Mouse (Mus musculus) CH12.LX (cell line): ENCODE results near the gene Scnn1a. TPM values are rescaled to one million over a fixed set of nuclear protein-coding genes. Genes with fewer than 3 reads are reported as not detected.

Source experiments
- DNase-seq: peaks from one replicate; pipeline ENCODE4 v3.0.0-alpha.2; 2013; ENCODE audit errors: extremely low read depth
- H3K27ac ChIP-seq: 2 replicates; pipeline ENCODE4 v1.5.1; 2012; ENCODE audit warnings: low read depth, mild to moderate bottlenecking, control low read depth, moderate library complexity; ENCODE audit not compliant: insufficient read depth
- H3K27me3 ChIP-seq: replicated peaks from 2 replicates; pipeline ENCODE3; 2012; ENCODE audit warnings: inconsistent platforms
- H3K36me3 ChIP-seq, 2 experiments: replicated peaks in 1 of 2; 2 replicates each; pipeline versions ENCODE3 to v1.6.1; 2012; ENCODE audit warnings: inconsistent platforms in 1 of 2, low read length in 1 of 2, mild to moderate bottlenecking in 1 of 2, mixed read lengths in 1 of 2, moderate library complexity in 1 of 2; ENCODE audit not compliant: control insufficient read depth in 1 of 2, insufficient read depth in 1 of 2
- H3K4me1 ChIP-seq, 2 experiments: 2 replicates each; pipeline ENCODE4 v1.6.1; 2012; ENCODE audit warnings: inconsistent platforms in 1 of 2, moderate library complexity in 1 of 2; ENCODE audit not compliant: insufficient read depth in 2 of 2, control insufficient read depth in 1 of 2
- H3K4me2 ChIP-seq: 2 replicates; pipeline ENCODE4 v1.6.1; 2012; ENCODE audit warnings: low read depth, mild to moderate bottlenecking, control low read depth; ENCODE audit not compliant: poor library complexity, insufficient read depth, severe bottlenecking
- H3K4me3 ChIP-seq, 3 experiments: fragments of 150-350 bp in 1 of 3; sonication (generic) in 1 of 3; replicated peaks in 1 of 3; 2 replicates each; pipeline versions ENCODE3 to v1.5.1; 2011 to 2012; ENCODE audit warnings: low read depth in 2 of 3, low read length in 2 of 3, mild to moderate bottlenecking in 2 of 3, moderate library complexity in 2 of 3, control low read depth in 1 of 3, improper control_type of control experiment in 1 of 3, inconsistent platforms in 1 of 3, mixed read lengths in 1 of 3; ENCODE audit not compliant: poor library complexity in 1 of 3
- H3K79me2 ChIP-seq: replicated peaks from 2 replicates; pipeline ENCODE4 v1.6.1; 2012; ENCODE audit warnings: mild to moderate bottlenecking, moderate library complexity; ENCODE audit not compliant: control insufficient read depth, poor library complexity, insufficient read depth, severe bottlenecking; ENCODE audit errors: extremely low read depth
- H3K9ac ChIP-seq: 2 replicates; pipeline ENCODE4 v1.6.1; 2012; ENCODE audit warnings: low read depth, mild to moderate bottlenecking, control low read depth, moderate library complexity; ENCODE audit not compliant: insufficient read depth
- H3K9me3 ChIP-seq: replicated peaks from 2 replicates; pipeline ENCODE3; 2012; ENCODE audit warnings: low read length, inconsistent platforms, mixed read lengths
- CTCF ChIP-seq, 2 experiments: IDR thresholded peaks in 1 of 2; conservative IDR thresholded peaks in 1 of 2; 2 replicates each; pipeline ENCODE4 v1.5.1; 2011 to 2012; ENCODE audit warnings: low read depth in 2 of 2, low read length in 2 of 2, improper control_type of control experiment in 1 of 2, inconsistent platforms in 1 of 2, mild to moderate bottlenecking in 1 of 2, moderate library complexity in 1 of 2
- E2F4 ChIP-seq: IDR thresholded peaks from 2 replicates; pipeline ENCODE4 v1.6.1; 2011; ENCODE audit warnings: low read depth, low read length, improper control_type of control experiment; ENCODE audit not compliant: insufficient replicate concordance
- ELF1 ChIP-seq: IDR thresholded peaks from 2 replicates; pipeline ENCODE4 v1.6.1; 2014; ENCODE audit warnings: low read depth, mild to moderate bottlenecking, inconsistent platforms, low read length, improper control_type of control experiment
- ETS1 ChIP-seq: conservative IDR thresholded peaks from 2 replicates; pipeline ENCODE4 v1.6.1; 2012; ENCODE audit warnings: low read depth, mild to moderate bottlenecking, inconsistent platforms, low read length, improper control_type of control experiment, moderate library complexity
- GABPA ChIP-seq: IDR thresholded peaks from 2 replicates; pipeline ENCODE4 v1.6.1; 2012; ENCODE audit warnings: low read depth, low read length, improper control_type of control experiment, inconsistent platforms; ENCODE audit not compliant: insufficient replicate concordance
- IRF4 ChIP-seq: IDR thresholded peaks from 2 replicates; pipeline ENCODE4 v1.6.1; 2014; ENCODE audit warnings: low read depth, mild to moderate bottlenecking, inconsistent platforms, low read length, improper control_type of control experiment
- MAZ ChIP-seq: IDR thresholded peaks from 2 replicates; pipeline ENCODE4 v1.6.1; 2012; ENCODE audit warnings: low read depth, mild to moderate bottlenecking, inconsistent platforms, low read length, improper control_type of control experiment, moderate library complexity
- MEF2A ChIP-seq: IDR thresholded peaks from 2 replicates; pipeline ENCODE4 v1.6.1; 2014; ENCODE audit warnings: low read depth, mild to moderate bottlenecking, inconsistent platforms, low read length, improper control_type of control experiment, borderline replicate concordance
- NELFE ChIP-seq: IDR thresholded peaks from 2 replicates; pipeline ENCODE4 v1.6.1; 2011; ENCODE audit warnings: low read depth, low read length, improper control_type of control experiment
- NRF1 ChIP-seq: IDR thresholded peaks from 2 replicates; pipeline ENCODE4 v1.6.1; 2014; ENCODE audit warnings: low read depth, mild to moderate bottlenecking, inconsistent platforms, low read length, improper control_type of control experiment, moderate library complexity
- PAX5 ChIP-seq: IDR thresholded peaks from 2 replicates; pipeline ENCODE4 v1.6.1; 2012; ENCODE audit warnings: low read length, inconsistent platforms, mixed read lengths
- POLR2AphosphoS2 ChIP-seq: IDR thresholded peaks from 2 replicates; pipeline ENCODE4 v1.6.1; 2011; ENCODE audit warnings: low read depth, low read length, improper control_type of control experiment
- RAD21 ChIP-seq: IDR thresholded peaks from 2 replicates; pipeline ENCODE4 v1.6.1; 2011; ENCODE audit warnings: low read depth, mild to moderate bottlenecking, low read length, improper control_type of control experiment, moderate library complexity
- SMC3 ChIP-seq: IDR thresholded peaks from 2 replicates; pipeline ENCODE4 v1.6.1; 2011; ENCODE audit warnings: low read depth, low read length, improper control_type of control experiment
- TCF12 ChIP-seq: IDR thresholded peaks from 2 replicates; pipeline ENCODE4 v1.6.1; 2014; ENCODE audit warnings: low read depth, mild to moderate bottlenecking, inconsistent platforms, low read length, improper control_type of control experiment
- USF1 ChIP-seq: IDR thresholded peaks from 2 replicates; pipeline ENCODE4 v1.6.1; 2014; ENCODE audit warnings: low read depth, mild to moderate bottlenecking, inconsistent platforms, low read length, improper control_type of control experiment
- USF2 ChIP-seq: conservative IDR thresholded peaks from 2 replicates; pipeline ENCODE4 v1.6.1; 2011; ENCODE audit warnings: low read depth, low read length, improper control_type of control experiment
- ZC3H11A ChIP-seq: IDR thresholded peaks from 2 replicates; pipeline ENCODE4 v1.6.1; 2012; ENCODE audit warnings: low read depth, mild to moderate bottlenecking, inconsistent platforms, low read length, improper control_type of control experiment
- dilution Hi-C: fragments of 300-500 bp; cut with MboI; formaldehyde crosslinking; loops from 2 replicates; pipeline ENCODE4 v1.14.3; 2020; ENCODE audit warnings: low sequenced_read_pairs; ENCODE audit not compliant: extremely low pct_unique_long_range_greater_than_20kb, extremely low pct_ligation_motif_present
- in situ Hi-C: fragments of 300-500 bp; cut with MboI; formaldehyde crosslinking; loops from 3 replicates; pipeline ENCODE4 v1.14.3; 2019; ENCODE audit warnings: low sequenced_read_pairs, low pct_ligation_motif_present, low pct_unique_long_range_greater_than_20kb, mixed read lengths
- polyA plus RNA-seq: library from polyadenylated mRNA; unstranded; fragments of >175 nt; gene quantifications from 2 replicates; pipeline ENCODE4 v1.2.1, GENCODE M21; 2012; ENCODE audit warnings: low read depth; ENCODE audit not compliant: insufficient read length
- total RNA-seq, 2 experiments: library from RNA; depleted of rRNA; stranded (reverse); fragments of 300-350 nt in 1 of 2; fragments of >200 nt in 1 of 2; gene quantifications; 2 replicates each; pipeline ENCODE4 v1.2.3; 2012 to 2014

The Scnn1a gene
- total and polyA plus RNA-seq, 3 experiments = not detected

GRCm38 (mm10) chr6:125361467-125362291 lies 41.2 kb downstream of the Scnn1a start:
- Histone ChIP-seq H3K79me2 (no peaks in the 10 kb centered on the region), H3K9ac (no peak overlapping the region), H3K27me3 (peaks cover 93% of the 10 kb centered on the region), H3K4me3 (no peak overlapping the region), H3K36me3 (no peaks in the 10 kb centered on the region), H3K9me3 (peaks cover 11% of the 10 kb centered on the region), H3K4me2 (no peak overlapping the region), H3K27ac (no peak overlapping the region), H3K4me1 (peaks cover 8 to 11% of the 10 kb centered on the region in 2 experiments)
- in situ Hi-C loops = no loop called here
- DNase-seq = no peak
- TF ChIP-seq SMC3 (peak; percentile 13; the same call in 1 of the 2 replicates), CTCF (conservative IDR thresholded peaks at IDR 0.05 in 1 of 2, IDR thresholded peaks at IDR 0.05 in 1 of 2; ENCODE audit: low read depth in 2 of 2, low read length in 2 of 2) (peak in 1 of 2 experiments; percentile 42; a peak in 2 of 4 replicates), ZC3H11A (no peak), MEF2A (no peak), RAD21 (peak; percentile 35)
- dilution Hi-C loops = no loop called here

GRCm38 (mm10) chr6:125363021-125363420 lies 42.6 kb downstream of the Scnn1a start:
- in situ Hi-C loops (no loop called here), dilution Hi-C loops (no loop called here)
- no peak overlapping the region for H3K27ac ChIP-seq
- no peak overlapping the region for H3K4me3 ChIP-seq
- H3K79me2 ChIP-seq = no peaks in the 10 kb centered on the region
- no peak overlapping the region for H3K4me2 ChIP-seq
- no peak overlapping the region for H3K9ac ChIP-seq
- peaks cover 11 to 16% of the 10 kb centered on the region in 2 experiments for H3K4me1 ChIP-seq
- peaks cover 11% of the 10 kb centered on the region for H3K9me3 ChIP-seq
- no peak for TF ChIP-seq IRF4
- no peak for TF ChIP-seq GABPA
- TF ChIP-seq E2F4 = no peak
- no peak for TF ChIP-seq USF2
- no peak for TF ChIP-seq NRF1
- no peak for TF ChIP-seq TCF12
- no peak for TF ChIP-seq SMC3
- no peak for TF ChIP-seq NELFE
- no peak for TF ChIP-seq ETS1
- no peak for TF ChIP-seq POLR2AphosphoS2
- no peak for TF ChIP-seq MAZ
- TF ChIP-seq PAX5 = no peak
- TF ChIP-seq USF1 = no peak
- no peak for TF ChIP-seq ELF1
- TF ChIP-seq, all 38 proteins: peak for 0
- Histone ChIP-seq H3K27me3 (peaks cover 91% of the 10 kb centered on the region), H3K36me3 (no peaks in the 10 kb centered on the region)
- no peak for DNase-seq
